Mouse (Mus musculus) myocyte (in vitro differentiated cells): ENCODE data around the gene Rdh5.

ENCODE experiments used
- CEBPB ChIP-seq: IDR thresholded peaks from 2 replicates; pipeline ENCODE4 v1.6.1; 2011; ENCODE audit warnings: mild to moderate bottlenecking, moderate library complexity; ENCODE audit not compliant: poor library complexity, insufficient read depth, severe bottlenecking
- E2F4 ChIP-seq: IDR thresholded peaks from one replicate; pipeline ENCODE4 v1.6.1; 2011; ENCODE audit warnings: mild to moderate bottlenecking, control low read depth, moderate library complexity; ENCODE audit not compliant: insufficient read depth
- MAX ChIP-seq: IDR thresholded peaks from one replicate; pipeline ENCODE4 v1.6.1; 2011; ENCODE audit warnings: low read depth, mild to moderate bottlenecking, control low read depth
- POLR2A ChIP-seq: IDR thresholded peaks from one replicate; pipeline ENCODE4 v1.6.1; 2011; ENCODE audit warnings: low read depth, mild to moderate bottlenecking, control low read depth, moderate library complexity; ENCODE audit not compliant: insufficient read length
- POLR2AphosphoS2 ChIP-seq: IDR thresholded peaks from one replicate; pipeline ENCODE4 v1.6.1; 2011; ENCODE audit warnings: low read depth, control low read depth; ENCODE audit not compliant: insufficient read length
- REST ChIP-seq: IDR thresholded peaks from one replicate; pipeline ENCODE4 v1.6.1; 2011; ENCODE audit warnings: mild to moderate bottlenecking, control low read depth, moderate library complexity; ENCODE audit not compliant: insufficient read depth, insufficient read length
- SRF ChIP-seq: IDR thresholded peaks from one replicate; pipeline ENCODE4 v1.6.1; 2011; ENCODE audit warnings: low read depth; ENCODE audit not compliant: control insufficient read depth, insufficient read length
- TCF12 ChIP-seq: IDR thresholded peaks from one replicate; pipeline ENCODE4 v1.6.1; 2011; ENCODE audit warnings: mild to moderate bottlenecking, control low read depth; ENCODE audit not compliant: poor library complexity, insufficient read depth, severe bottlenecking
- TCF3 ChIP-seq: IDR thresholded peaks from one replicate; pipeline ENCODE4 v1.6.1; 2011; ENCODE audit warnings: low read depth, control low read depth; ENCODE audit not compliant: insufficient read length
- USF1 ChIP-seq: IDR thresholded peaks from one replicate; pipeline ENCODE4 v1.6.1; 2011; ENCODE audit warnings: low read depth, mild to moderate bottlenecking, control low read depth, moderate library complexity

DNA sequence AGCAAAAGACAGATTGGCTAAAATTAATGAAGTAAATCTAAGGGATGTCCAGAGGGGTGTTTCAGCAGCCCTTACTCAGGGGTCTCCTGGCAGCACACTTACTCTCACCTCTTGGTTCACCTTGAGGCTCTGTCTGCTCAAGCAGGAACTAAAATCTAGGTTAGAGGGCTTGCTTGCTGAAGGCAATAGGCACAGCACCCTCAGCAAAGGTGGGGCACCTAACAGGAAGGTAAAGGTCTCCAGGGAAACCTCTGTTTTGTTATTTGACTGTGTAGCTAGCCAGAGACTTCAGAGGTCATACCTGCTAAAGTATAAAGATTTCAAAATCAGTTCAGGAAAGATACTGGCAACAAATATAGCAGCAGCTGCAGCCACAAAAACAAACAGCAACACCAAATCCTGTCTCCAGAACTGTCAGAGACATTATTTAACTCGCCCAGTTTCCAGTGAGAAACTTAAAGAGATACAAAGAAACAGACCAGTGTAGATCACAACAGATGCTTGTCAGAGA lies 48.1 kb upstream of the Rdh5 start:
- TF ChIP-seq POLR2AphosphoS2 (no peak), POLR2A (no peak), TCF12 (no peak), E2F4 (no peak), MAX (no peak), TCF3 (no peak), CEBPB (no peak), USF1 (no peak), REST (no peak), SRF (no peak)
